Mouse (Mus musculus) olfactory bulb, adult 2 months (tissue): ENCODE results near the gene Tbc1d16.

ENCODE experiments used
- CTCF ChIP-seq: fragments of 200-500 bp; IDR thresholded peaks from 2 replicates; pipeline ENCODE4 v1.5.1; 2012; ENCODE audit warnings: low read depth, mild to moderate bottlenecking, low read length, moderate library complexity; ENCODE audit not compliant: insufficient read depth
- POLR2A ChIP-seq: fragments of 200-500 bp; IDR thresholded peaks from 2 replicates; pipeline ENCODE4 v1.6.1; 2012; ENCODE audit warnings: mild to moderate bottlenecking, low read depth, low read length, moderate library complexity; ENCODE audit not compliant: insufficient read depth

DNA sequence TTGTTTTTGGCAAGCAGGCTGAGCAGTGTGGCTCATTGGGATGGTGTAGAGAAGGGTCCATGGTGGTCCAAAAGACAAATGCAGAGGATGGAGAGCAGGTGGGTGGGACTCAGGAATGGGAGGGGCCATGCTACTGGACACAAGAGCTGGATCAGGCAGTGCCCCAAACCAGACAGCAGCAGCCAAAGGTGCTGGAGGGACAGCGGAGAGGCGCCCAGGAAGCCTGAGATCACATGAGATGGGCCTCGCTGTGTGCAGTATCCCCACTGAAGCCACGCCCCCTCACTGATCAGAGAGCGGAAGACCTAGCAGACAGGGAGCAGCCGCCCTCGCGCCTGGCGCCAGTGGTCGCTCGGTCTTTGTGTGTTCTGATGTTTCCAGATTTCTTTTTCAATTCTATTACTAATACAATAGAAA is 10.0 kb upstream of the Tbc1d16 start:
- no peak for TF ChIP-seq CTCF
- TF ChIP-seq POLR2A: no peak
